Comparison of ENCODE assay signal across 8 mouse cellular contexts in genomic region chr19:34921652-34922602, GRCm38 (mm10). TPM values are rescaled to one million over a fixed set of nuclear protein-coding genes. Genes with fewer than 3 reads are reported as not detected.
DNase-seq lines count a peak whose midpoint lies in the region; ATAC-seq and TF ChIP-seq lines count a peak whose summit lies in the region.

Gene Kif20b, plus strand, starts transcription at chr19:34922361.

- DNase-seq in 416B (ENCODE audit: low read depth), result peak; percentile 95
- DNase-seq in heart, adult 9 months (ENCODE audit: low spot score in 2 of 2), result peak; percentile 85 to 89
- peak; percentile 73 to 86 for DNase-seq in monocyte, adult 2 months (ENCODE audit: low read depth in 1 of 2, low spot score in 2 of 2)
- DNase-seq in spleen, postnatal 36 days (ENCODE audit: low spot score in 2 of 2), result peak; percentile 92 to 94

- H3K4me1 ChIP-seq in bone marrow, adult 2 months (ENCODE audit: control insufficient read depth, insufficient read depth, low read length), result no peaks in the 10 kb centered on the region
- H3K4me1 ChIP-seq in embryonic facial prominence, embryonic 15.5 days, result peaks cover 3% of the 10 kb centered on the region; the same call in 1 of the 2 replicates
- no peaks in the 10 kb centered on the region for H3K4me1 ChIP-seq in kidney, embryonic 14.5 days (ENCODE audit: control insufficient read depth, insufficient read depth, low read length)
- H3K4me1 ChIP-seq in limb, embryonic 15.5 days, result peaks cover 5% of the 10 kb centered on the region; the same call in 1 of the 2 replicates

- 0 out of 2 replicates have a peak, but pooled peaks cover 6% of the 10 kb centered on the region for H3K36me3 ChIP-seq in embryonic facial prominence, embryonic 15.5 days
- no peaks in the 10 kb centered on the region; the same call in 1 of the 2 replicates for H3K36me3 ChIP-seq in kidney, embryonic 14.5 days (ENCODE audit: control insufficient read depth, insufficient read depth, low read length)
- peaks cover 6% of the 10 kb centered on the region for H3K36me3 ChIP-seq in limb, embryonic 15.5 days

- peak; percentile 18; the same call in 1 of the 2 replicates for TF ChIP-seq CTCF in bone marrow, adult 2 months (IDR thresholded peaks at IDR 0.05; ENCODE audit: control insufficient read depth, insufficient read depth, low read length)

- H3K9ac ChIP-seq in embryonic facial prominence, embryonic 15.5 days, result peak within 1 kb of the TSS; percentile 60
- H3K9ac ChIP-seq in kidney, embryonic 14.5 days (ENCODE audit: low read depth, low read length), result peak within 1 kb of the TSS; percentile 69
- peak within 1 kb of the TSS; percentile 56 for H3K9ac ChIP-seq in limb, embryonic 15.5 days

- peak; percentile 88 for ATAC-seq in embryonic facial prominence, embryonic 15.5 days (ENCODE audit: insufficient number of reproducible peaks, low FRiP score, low TSS enrichment, low read depth)
- peak; percentile 96 for ATAC-seq in kidney, embryonic 14.5 days (ENCODE audit: low FRiP score, low TSS enrichment)
- peak; percentile 90 for ATAC-seq in limb, embryonic 15.5 days (ENCODE audit: insufficient number of reproducible peaks, low FRiP score, low TSS enrichment, low read depth)

- no peaks in the 10 kb centered on the region for H3K9me3 ChIP-seq in embryonic facial prominence, embryonic 15.5 days (replicated peaks)
- no peaks in the 10 kb centered on the region for H3K9me3 ChIP-seq in kidney, embryonic 14.5 days (ENCODE audit: control insufficient read depth, low read length)
- H3K9me3 ChIP-seq in limb, embryonic 15.5 days, result no peaks in the 10 kb centered on the region

- no peaks in the 10 kb centered on the region for H3K27me3 ChIP-seq in embryonic facial prominence, embryonic 15.5 days
- H3K27me3 ChIP-seq in kidney, embryonic 14.5 days (ENCODE audit: control insufficient read depth, insufficient read depth, low read length), result no peaks in the 10 kb centered on the region
- H3K27me3 ChIP-seq in limb, embryonic 15.5 days, result no peaks in the 10 kb centered on the region

- peak within 1 kb of the TSS; percentile 92 for H3K4me3 ChIP-seq in bone marrow, adult 2 months (replicated peaks; ENCODE audit: control insufficient read depth, low read depth, low read length)
- peak within 1 kb of the TSS; percentile 71 for H3K4me3 ChIP-seq in embryonic facial prominence, embryonic 15.5 days (replicated peaks)
- peak within 1 kb of the TSS; percentile 67 for H3K4me3 ChIP-seq in kidney, embryonic 14.5 days (ENCODE audit: low read length)
- H3K4me3 ChIP-seq in limb, embryonic 15.5 days, result peak within 1 kb of the TSS; percentile 92

- H3K27ac ChIP-seq in bone marrow, adult 2 months (ENCODE audit: control insufficient read depth, insufficient read depth, low read depth, low read length, poor library complexity), result peak within 1 kb of the TSS; percentile 88
- peak within 1 kb of the TSS; percentile 85 for H3K27ac ChIP-seq in embryonic facial prominence, embryonic 15.5 days (replicated peaks)
- peak within 1 kb of the TSS; percentile 10 for H3K27ac ChIP-seq in kidney, embryonic 14.5 days (ENCODE audit: low read depth, low read length)
- H3K27ac ChIP-seq in limb, embryonic 15.5 days, result peak within 1 kb of the TSS; percentile 79

- under 1% methylated on average over 57 of the region's 57 CpGs for WGBS in bone marrow, adult 2 months
- WGBS in embryonic facial prominence, embryonic 15.5 days, result under 1% methylated on average over 57 of the region's 57 CpGs
- under 1% methylated on average over 57 of the region's 57 CpGs for WGBS in kidney, embryonic 14.5 days
- WGBS in limb, embryonic 15.5 days, result under 1% methylated on average over 57 of the region's 57 CpGs

- H3K4me2 ChIP-seq in embryonic facial prominence, embryonic 15.5 days (replicated peaks), result peak within 1 kb of the TSS; percentile 54
- H3K4me2 ChIP-seq in kidney, embryonic 14.5 days (replicated peaks; ENCODE audit: low read depth, low read length), result peak within 1 kb of the TSS; percentile 61
- peak within 1 kb of the TSS; percentile 74 for H3K4me2 ChIP-seq in limb, embryonic 15.5 days

- peak; percentile 42; the same call in 1 of the 2 replicates for TF ChIP-seq POLR2A in bone marrow, adult 2 months (IDR thresholded peaks at IDR 0.05; ENCODE audit: borderline replicate concordance, control insufficient read depth, low read depth, low read length)

RNA-seq across cellular contexts. Expression of gene Kif20b, which starts in this region (rescaled TPM):
- 17.6 and 27.4 TPM in 2 replicates for polyA plus RNA-seq in bone marrow, adult 2 months (2011; ENCODE audit: insufficient read depth, insufficient read length, low replicate concordance, missing spikeins)
- 45.4 and 47.1 TPM in 2 replicates for polyA plus RNA-seq in embryonic facial prominence, embryonic 15.5 days (2015; fragmentation: Nextera tagmentation; extraction: Ambion mirVana)
- 70.1 and 86.2 TPM in 2 replicates for polyA plus RNA-seq in kidney, embryonic 14.5 days (2014; fragmentation: Nextera tagmentation; extraction: Ambion mirVana)
- polyA plus RNA-seq in limb, embryonic 15.5 days (2015; fragmentation: Nextera tagmentation; extraction: Ambion mirVana), result 56.0 and 58.0 TPM in 2 replicates

Comparison
In these comparisons a context has a peak if more than half of its experiments do, and no peak if none do; other contexts are left out.
1. Peak in every context shown above with its lines: DNase-seq, ATAC-seq, H3K4me3 ChIP-seq and H3K27ac ChIP-seq.
2. H3K27ac ChIP-seq: peak in every context shown above with its lines; median percentile 88 in bone marrow, adult 2 months; 85 in embryonic facial prominence, embryonic 15.5 days; 79 in limb, embryonic 15.5 days; 10 in kidney, embryonic 14.5 days.